Mouse (Mus musculus) forebrain, embryonic 14.5 days (tissue): Measurements from ENCODE around the gene Cdh8. TPM values are rescaled to one million over a fixed set of nuclear protein-coding genes. Genes with fewer than 3 reads are reported as not detected.
"Not testable (repeated sequence)": the region's sequence is repeated elsewhere in the genome, so short reads cannot be mapped to it uniquely, and the experiment has no call there.

ENCODE experiments used
- ATAC-seq: fragments of 200-750 bp; cut with Nextera tagmentation; 2 replicates; pipeline ENCODE4 v1.8.0; 2017; ENCODE audit warnings: mild to moderate bottlenecking, moderate library complexity
- DNase-seq: peaks from one replicate; pipeline ENCODE4 v3.0.0-alpha.2; 2015; ENCODE audit warnings: low spot score
- H3K27ac ChIP-seq: fragments of 300-500 bp; sonication (generic); 2 replicates; pipeline ENCODE4 v1.5.1; 2014; ENCODE audit warnings: low read depth, mild to moderate bottlenecking, control low read depth, low read length, moderate library complexity
- H3K27me3 ChIP-seq: fragments of 300-500 bp; sonication (generic); replicated peaks from 2 replicates; pipeline ENCODE4 v1.6.1; 2014; ENCODE audit warnings: low read length, control low read depth, mixed read lengths; ENCODE audit not compliant: control insufficient read depth, insufficient read depth
- H3K36me3 ChIP-seq: fragments of 300-500 bp; sonication (generic); 2 replicates; pipeline ENCODE4 v1.6.1; 2014; ENCODE audit warnings: low read length, control low read depth; ENCODE audit not compliant: control insufficient read depth, insufficient read depth
- H3K4me1 ChIP-seq: fragments of 300-500 bp; sonication (generic); 2 replicates; pipeline ENCODE4 v1.6.1; 2014; ENCODE audit warnings: antibody characterized with exemption, low read length, control low read depth; ENCODE audit not compliant: control insufficient read depth, insufficient read depth
- H3K4me2 ChIP-seq: fragments of 300-500 bp; sonication (generic); 2 replicates; pipeline ENCODE4 v1.6.1; 2014; ENCODE audit warnings: mild to moderate bottlenecking, control low read depth, low read length
- H3K4me3 ChIP-seq: fragments of 300-500 bp; sonication (generic); 2 replicates; pipeline ENCODE4 v1.5.1; 2014; ENCODE audit warnings: low read depth, low read length, control low read depth
- H3K9ac ChIP-seq: fragments of 300-500 bp; sonication (generic); 2 replicates; pipeline ENCODE4 v1.6.1; 2014; ENCODE audit warnings: mild to moderate bottlenecking, low read length, control low read depth, moderate library complexity
- H3K9me3 ChIP-seq: fragments of 300-500 bp; sonication (generic); replicated peaks from 2 replicates; pipeline ENCODE4 v1.6.1; 2016; ENCODE audit warnings: low read length, control low read depth, mixed read lengths; ENCODE audit not compliant: control insufficient read depth
- WGBS: fragments of 180-500 bp; shearing (Covaris S2); extraction: QIAGEN DNeasy Blood & Tissue Kit; methylation state at CpG from one replicate; pipeline ENCODE4 v1.1.7; 2014; 5-methylcytosine and 5-hydroxymethylcytosine counted together
- polyA plus RNA-seq: library from polyadenylated mRNA; unstranded; fragments of >200 nt; fragmentation: Nextera tagmentation; extraction: Ambion mirVana; gene quantifications from 2 replicates; pipeline ENCODE4 v1.2.1, GENCODE M21; 2014

Gene Cdh8
- polyA plus RNA-seq, 1 experiment from 2014 or later: 26.6 TPM

- ATAC-seq: peak; percentile 50
- Histone ChIP-seq H3K9ac (no peak overlapping the region), H3K36me3 (no peaks in the 10 kb centered on the region), H3K4me1 (no peaks in the 10 kb centered on the region), H3K9me3 (no peaks in the 10 kb centered on the region), H3K4me2 (no peak overlapping the region), H3K4me3 (no peak overlapping the region), H3K27ac (no peak overlapping the region), H3K27me3 (no peaks in the 10 kb centered on the region)
- peak; percentile 55 for DNase-seq
- 60% methylated on average over 7 of the region's 7 CpGs for WGBS
Measured at GRCm38 (mm10) chr8:99205194-99205593, 211.1 kb downstream of the Cdh8 start.

DNA sequence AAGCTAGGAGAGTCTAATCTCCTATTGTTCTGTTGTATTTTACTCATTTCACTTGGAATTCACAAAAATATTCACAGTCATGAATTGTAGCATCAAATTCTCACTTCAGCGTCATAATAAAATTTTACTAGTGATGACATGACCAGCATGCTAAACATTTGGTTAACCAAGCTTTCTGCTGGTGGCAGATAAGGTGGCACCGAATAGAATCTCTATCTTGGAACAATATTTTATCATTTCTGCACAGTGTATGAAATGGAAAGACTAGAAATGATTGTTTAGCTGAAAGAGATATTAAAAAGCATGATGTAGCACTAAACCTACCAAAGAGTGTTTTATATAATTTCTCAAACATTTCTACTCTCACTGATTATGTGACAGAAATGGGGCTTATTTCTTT is 225.6 kb downstream of the Cdh8 start:
- no peaks in the 10 kb centered on the region for H3K36me3 ChIP-seq
- no peaks in the 10 kb centered on the region for H3K27me3 ChIP-seq
- WGBS: 92% methylated on average over 2 of the region's 2 CpGs
- no peaks in the 10 kb centered on the region for H3K9me3 ChIP-seq
- no peak overlapping the region for H3K4me2 ChIP-seq
- DNase-seq (no peak), ATAC-seq (no peak)
- no peak overlapping the region for H3K4me3 ChIP-seq
- H3K4me1 ChIP-seq: no peaks in the 10 kb centered on the region
- H3K9ac ChIP-seq: no peak overlapping the region
- no peak overlapping the region for H3K27ac ChIP-seq

- no peak overlapping the region for H3K4me3 ChIP-seq
- no peak overlapping the region for H3K4me2 ChIP-seq
- H3K27me3 ChIP-seq: no peaks in the 10 kb centered on the region
- no peak for ATAC-seq
- no peaks in the 10 kb centered on the region for H3K9me3 ChIP-seq
- DNase-seq: no peak
- 93% methylated on average over 5 of the region's 5 CpGs for WGBS
- no peaks in the 10 kb centered on the region for H3K36me3 ChIP-seq
- H3K27ac ChIP-seq: no peak overlapping the region
- no peak overlapping the region for H3K9ac ChIP-seq
- H3K4me1 ChIP-seq: no peaks in the 10 kb centered on the region
Measured at GRCm38 (mm10) chr8:99186879-99187278, 229.4 kb downstream of the Cdh8 start.

- Histone ChIP-seq H3K27ac (no peak overlapping the region), H3K9me3 (no peaks in the 10 kb centered on the region), H3K4me1 (no peaks in the 10 kb centered on the region), H3K4me2 (no peak overlapping the region), H3K9ac (no peak overlapping the region), H3K4me3 (no peak overlapping the region), H3K27me3 (no peaks in the 10 kb centered on the region), H3K36me3 (no peaks in the 10 kb centered on the region)
- no peak for ATAC-seq
- no peak for DNase-seq
Measured at GRCm38 (mm10) chr8:99184186-99184585, 232.1 kb downstream of the Cdh8 start.

DNA sequence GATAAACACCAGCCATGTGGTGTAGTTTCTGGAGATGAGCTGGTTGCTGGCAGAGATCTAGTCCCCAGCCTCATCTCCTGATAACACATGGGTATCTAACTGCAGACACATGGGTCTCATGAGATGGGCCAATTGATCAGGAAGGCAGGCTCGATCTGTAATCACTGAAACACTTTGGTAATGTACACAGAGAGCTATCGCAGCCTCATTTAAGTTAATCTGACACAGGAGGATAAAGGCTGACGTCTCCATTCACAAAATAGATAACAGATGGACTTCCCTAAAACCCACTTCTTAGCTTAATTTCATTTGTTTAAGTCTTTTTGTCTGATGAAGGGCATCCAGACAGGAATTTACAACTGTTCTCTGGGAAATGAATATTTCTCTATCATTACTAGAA is 249.3 kb downstream of the Cdh8 start:
- H3K9me3 ChIP-seq: no peaks in the 10 kb centered on the region
- no peak overlapping the region for H3K4me2 ChIP-seq
- H3K4me3 ChIP-seq: no peak overlapping the region
- no peak overlapping the region for H3K9ac ChIP-seq
- H3K27ac ChIP-seq: no peak overlapping the region
- DNase-seq: no peak
- 76% methylated on average over 3 of the region's 3 CpGs for WGBS
- H3K36me3 ChIP-seq: no peaks in the 10 kb centered on the region
- ATAC-seq: no peak
- H3K4me1 ChIP-seq: no peaks in the 10 kb centered on the region
- H3K27me3 ChIP-seq: no peaks in the 10 kb centered on the region

DNA sequence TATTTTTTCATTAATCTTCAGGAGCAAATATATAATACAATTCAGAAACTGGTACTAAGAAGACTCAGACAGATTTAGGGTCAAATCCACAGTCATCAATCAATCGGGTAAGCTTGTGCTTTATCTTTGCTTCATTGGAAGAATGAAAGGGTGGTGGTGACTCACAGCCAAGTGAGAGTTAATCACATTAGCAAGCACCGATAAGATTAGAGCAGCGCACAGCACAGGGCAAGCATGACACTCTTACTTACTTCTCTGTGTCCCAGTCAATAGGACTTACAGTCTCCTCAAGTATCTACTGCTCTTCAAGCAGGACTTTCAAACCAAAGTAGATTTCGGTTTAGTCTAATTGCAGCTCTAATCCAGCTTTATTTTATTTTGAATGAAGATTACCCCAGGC is 254.6 kb downstream of the Cdh8 start:
- Histone ChIP-seq H3K27me3 (no peaks in the 10 kb centered on the region), H3K36me3 (no peaks in the 10 kb centered on the region), H3K4me1 (no peaks in the 10 kb centered on the region), H3K9ac (no peak overlapping the region), H3K27ac (no peak overlapping the region), H3K4me3 (no peak overlapping the region), H3K9me3 (no peaks in the 10 kb centered on the region), H3K4me2 (no peak overlapping the region)
- ATAC-seq: no peak
- DNase-seq: no peak
- WGBS: 40% methylated on average over 4 of the region's 4 CpGs

DNA sequence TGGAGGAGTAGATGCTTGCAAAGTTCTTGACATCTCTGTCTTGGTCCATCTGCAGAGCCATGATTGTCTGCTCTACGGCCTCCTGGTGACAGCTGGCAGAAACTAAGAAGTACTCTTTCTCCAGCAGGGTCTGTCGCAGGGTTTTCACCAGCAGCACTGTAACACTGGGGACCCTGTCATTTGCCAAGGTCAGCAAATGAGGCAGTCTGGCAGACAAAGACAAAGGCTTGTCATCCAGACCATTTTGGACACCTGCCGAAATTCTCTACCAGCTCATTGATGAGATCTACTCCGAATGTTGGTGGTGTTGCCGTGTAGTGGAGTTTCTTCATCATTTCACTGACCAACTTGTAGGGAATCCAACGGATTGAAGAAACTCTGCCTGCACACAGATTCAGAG is 270.8 kb downstream of the Cdh8 start:
- H3K4me2 ChIP-seq: no peak overlapping the region
- no peak overlapping the region for H3K9ac ChIP-seq
- H3K36me3 ChIP-seq: no peaks in the 10 kb centered on the region
- no peaks in the 10 kb centered on the region for H3K4me1 ChIP-seq
- no peaks in the 10 kb centered on the region for H3K9me3 ChIP-seq
- no peak overlapping the region for H3K27ac ChIP-seq
- ATAC-seq (no peak), DNase-seq (no peak)
- no peak overlapping the region for H3K4me3 ChIP-seq
- no peaks in the 10 kb centered on the region for H3K27me3 ChIP-seq
- WGBS: 89% methylated on average over 6 of the region's 6 CpGs

DNA sequence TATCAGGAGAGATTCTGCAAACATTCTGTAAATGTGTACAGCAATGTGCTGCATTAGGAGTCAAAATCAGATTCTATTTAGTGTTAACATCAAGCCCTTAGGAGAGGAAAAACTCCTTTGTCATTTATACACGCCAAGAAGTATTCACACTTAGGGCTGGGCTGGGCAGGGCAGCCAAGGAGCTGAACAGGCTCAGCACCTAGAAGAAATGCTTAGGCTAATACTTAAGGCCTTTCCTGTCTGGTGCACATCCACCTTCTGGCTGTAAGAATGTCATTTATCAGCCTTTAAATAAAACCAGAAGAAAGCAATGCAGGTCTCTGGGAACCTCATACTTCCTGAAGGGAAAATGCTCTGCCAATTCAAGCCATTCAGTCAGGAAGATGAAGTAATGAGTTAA is 271.5 kb downstream of the Cdh8 start:
- H3K4me1 ChIP-seq, H3K9ac ChIP-seq, ATAC-seq, H3K27ac ChIP-seq, H3K27me3 ChIP-seq, DNase-seq, H3K4me3 ChIP-seq, H3K4me2 ChIP-seq, H3K9me3 ChIP-seq, H3K36me3 ChIP-seq: not testable (repeated sequence)
- WGBS: 69% methylated on average over 1 of the region's 1 CpGs

DNA sequence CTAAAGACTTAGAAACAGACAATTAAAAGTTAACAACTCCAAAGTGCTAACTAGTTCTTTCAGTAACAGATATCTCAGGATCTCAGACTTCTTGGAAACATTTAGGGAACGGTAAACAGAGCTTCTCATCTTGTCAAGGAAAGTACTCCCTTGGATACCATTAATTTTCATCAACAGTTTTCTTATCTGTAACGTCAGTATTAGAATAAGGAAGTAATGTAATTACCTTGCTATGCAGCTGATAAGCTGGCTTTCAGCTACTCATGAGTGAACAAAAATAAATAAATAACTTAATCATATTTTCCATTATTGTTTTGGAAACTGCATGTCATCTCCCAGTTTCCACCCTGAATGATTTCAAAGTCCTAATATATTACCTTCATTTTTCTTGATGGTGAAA is 317.8 kb downstream of the Cdh8 start:
- no peak for DNase-seq
- no peak for ATAC-seq
- no peaks in the 10 kb centered on the region for H3K27me3 ChIP-seq
- H3K9ac ChIP-seq: no peak overlapping the region
- no peaks in the 10 kb centered on the region for H3K9me3 ChIP-seq
- H3K4me2 ChIP-seq: no peak overlapping the region
- H3K4me1 ChIP-seq: no peaks in the 10 kb centered on the region
- no peak overlapping the region for H3K27ac ChIP-seq
- H3K4me3 ChIP-seq: no peak overlapping the region
- H3K36me3 ChIP-seq: no peaks in the 10 kb centered on the region
- 83% methylated on average over 2 of the region's 2 CpGs for WGBS

DNA sequence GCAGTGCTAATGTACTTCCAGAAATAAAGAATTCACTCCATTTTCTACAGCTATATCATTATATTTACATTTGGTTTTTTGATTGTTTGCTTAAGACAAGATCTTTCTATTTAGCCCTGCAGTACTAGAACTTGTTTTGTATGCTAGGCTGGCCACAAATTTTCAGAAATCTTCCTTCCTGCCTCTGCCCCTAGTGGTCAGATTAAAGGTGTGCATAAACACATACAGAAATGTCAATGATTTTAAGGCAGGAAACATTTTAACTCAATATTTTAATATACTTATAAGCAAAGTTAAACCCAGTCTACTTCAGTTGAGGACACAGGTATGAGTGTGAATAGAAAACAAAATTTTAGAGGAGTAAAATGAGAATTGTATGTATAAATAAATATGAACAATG is 364.9 kb downstream of the Cdh8 start:
- Histone ChIP-seq H3K27ac (no peak overlapping the region), H3K36me3 (no peaks in the 10 kb centered on the region), H3K4me2 (no peak overlapping the region), H3K4me1 (no peaks in the 10 kb centered on the region), H3K9me3 (no peaks in the 10 kb centered on the region), H3K4me3 (no peak overlapping the region), H3K27me3 (no peaks in the 10 kb centered on the region), H3K9ac (no peak overlapping the region)
- DNase-seq (no peak), ATAC-seq (no peak)
